Mouse (Mus musculus): ENCODE measurements at regions not wholly inside any gene's neighbourhood (a gene's known extent, or its start where the extent isn't known, plus 50 kb on each side); places are given as distances from the start of the nearest gene placed in this dataset.

DNA sequence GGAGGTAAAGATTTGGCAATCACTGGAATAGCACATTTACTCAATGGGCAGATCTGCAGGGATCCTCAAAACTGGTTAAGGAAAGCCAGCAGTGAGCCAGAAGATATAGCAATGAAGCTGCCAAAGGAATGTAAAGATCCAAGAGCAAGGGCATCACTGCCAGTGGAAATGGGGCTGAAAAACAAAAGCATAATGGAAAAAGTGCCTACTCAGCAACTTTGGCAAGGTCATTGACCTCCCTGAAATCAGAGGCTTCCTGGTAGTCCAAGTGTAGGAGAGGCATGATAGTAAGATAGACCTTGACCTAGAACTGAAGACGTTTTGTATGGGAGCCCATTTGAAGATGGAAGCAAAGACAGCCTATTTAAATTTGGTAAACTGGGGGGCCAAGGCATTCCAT lies 286.4 kb downstream of the Foxo1 start:
- Histone ChIP-seq H3K36me3 (ENCODE audit: control insufficient read depth, insufficient read depth, low read length) (no peaks in the 10 kb centered on the region), H3K9ac (ENCODE audit: low read depth, low read length) (no peak overlapping the region), H3K4me2 (replicated peaks; ENCODE audit: low read depth, low read length) (no peak overlapping the region), H3K4me3 (ENCODE audit: low read length) (no peak overlapping the region), H3K4me1 (ENCODE audit: control insufficient read depth, insufficient read depth, low read length) (no peaks in the 10 kb centered on the region), H3K27me3 (ENCODE audit: control insufficient read depth, insufficient read depth, low read length) (no peaks in the 10 kb centered on the region), H3K9me3 (ENCODE audit: control insufficient read depth, low read length) (no peaks in the 10 kb centered on the region), H3K27ac (ENCODE audit: low read depth, low read length) (no peak overlapping the region)
- WGBS, result 88% methylated on average over 1 of the region's 1 CpGs
- ATAC-seq (ENCODE audit: low FRiP score, low TSS enrichment), result no peak

DNA sequence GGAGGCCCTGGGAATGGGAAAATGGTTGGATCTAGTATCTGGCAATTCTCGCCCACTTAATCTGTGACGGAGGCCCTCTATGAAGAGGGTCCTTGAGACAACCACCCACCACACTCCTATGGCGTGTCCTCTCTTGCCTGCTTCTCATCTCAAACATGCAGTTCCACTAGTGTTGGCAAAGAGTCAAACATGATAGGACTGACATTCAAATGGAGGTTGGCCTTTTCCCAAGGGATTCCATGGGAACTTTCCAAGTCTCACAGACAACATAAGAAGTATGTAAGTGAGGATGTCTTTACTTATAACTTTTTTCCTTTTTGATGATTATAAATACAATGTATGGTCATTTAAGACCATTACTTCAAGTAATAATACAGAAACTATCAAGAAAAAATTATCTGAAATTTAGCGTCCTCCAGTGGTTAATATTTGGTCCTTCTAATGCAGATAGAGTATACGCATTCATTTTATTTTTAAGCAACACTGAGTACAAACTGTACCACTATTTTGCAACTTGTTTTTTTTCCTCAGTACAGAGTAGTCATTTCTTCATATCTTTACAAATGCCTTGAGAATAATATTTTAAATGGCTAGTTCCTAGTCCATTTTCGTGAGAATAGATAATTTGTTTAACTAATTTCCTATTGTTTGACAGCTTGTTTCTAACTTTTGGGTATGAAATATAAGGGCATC lies 280.2 kb downstream of the Foxo1 start:
- Histone ChIP-seq H3K9me3 (ENCODE audit: control insufficient read depth, low read length) (no peaks in the 10 kb centered on the region), H3K9ac (ENCODE audit: low read depth, low read length) (no peak overlapping the region), H3K4me1 (ENCODE audit: control insufficient read depth, insufficient read depth, low read length) (no peaks in the 10 kb centered on the region), H3K4me3 (ENCODE audit: low read length) (no peak overlapping the region), H3K4me2 (replicated peaks; ENCODE audit: low read depth, low read length) (no peak overlapping the region), H3K27ac (ENCODE audit: low read depth, low read length) (no peak overlapping the region), H3K36me3 (ENCODE audit: control insufficient read depth, insufficient read depth, low read length) (no peaks in the 10 kb centered on the region), H3K27me3 (ENCODE audit: control insufficient read depth, insufficient read depth, low read length) (no peaks in the 10 kb centered on the region)
- no peak for ATAC-seq (ENCODE audit: low FRiP score, low TSS enrichment)
- 91% methylated on average over 6 of the region's 6 CpGs for WGBS

DNA sequence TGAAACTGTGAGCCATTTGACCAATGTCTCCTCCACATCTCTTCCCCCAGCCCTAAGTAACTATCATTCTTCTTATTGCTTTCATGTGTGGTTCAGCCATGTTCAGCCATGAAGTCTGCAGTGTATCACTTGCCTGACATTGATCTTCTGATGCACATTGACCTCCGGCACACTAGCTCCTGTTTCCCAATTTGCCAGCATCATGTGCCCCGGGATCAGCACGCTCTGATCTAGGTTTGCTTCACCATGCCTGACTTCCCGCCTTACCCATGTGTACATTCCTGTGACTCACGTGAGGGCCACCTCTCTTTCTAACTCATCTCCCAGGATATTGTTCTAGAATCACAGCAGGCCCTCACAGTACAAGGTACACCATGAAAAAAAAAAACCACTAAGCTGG lies 277.9 kb downstream of the Foxo1 start:
- Histone ChIP-seq H3K4me3 (ENCODE audit: low read length) (no peak overlapping the region), H3K27ac (ENCODE audit: low read depth, low read length) (no peak overlapping the region), H3K9ac (ENCODE audit: low read depth, low read length) (no peak overlapping the region), H3K27me3 (ENCODE audit: control insufficient read depth, insufficient read depth, low read length) (no peaks in the 10 kb centered on the region), H3K9me3 (ENCODE audit: control insufficient read depth, low read length) (no peaks in the 10 kb centered on the region), H3K36me3 (ENCODE audit: control insufficient read depth, insufficient read depth, low read length) (no peaks in the 10 kb centered on the region), H3K4me1 (ENCODE audit: control insufficient read depth, insufficient read depth, low read length) (no peaks in the 10 kb centered on the region), H3K4me2 (replicated peaks; ENCODE audit: low read depth, low read length) (no peak overlapping the region)
- WGBS, result 90% methylated on average over 5 of the region's 5 CpGs
- no peak for ATAC-seq (ENCODE audit: low FRiP score, low TSS enrichment)

DNA sequence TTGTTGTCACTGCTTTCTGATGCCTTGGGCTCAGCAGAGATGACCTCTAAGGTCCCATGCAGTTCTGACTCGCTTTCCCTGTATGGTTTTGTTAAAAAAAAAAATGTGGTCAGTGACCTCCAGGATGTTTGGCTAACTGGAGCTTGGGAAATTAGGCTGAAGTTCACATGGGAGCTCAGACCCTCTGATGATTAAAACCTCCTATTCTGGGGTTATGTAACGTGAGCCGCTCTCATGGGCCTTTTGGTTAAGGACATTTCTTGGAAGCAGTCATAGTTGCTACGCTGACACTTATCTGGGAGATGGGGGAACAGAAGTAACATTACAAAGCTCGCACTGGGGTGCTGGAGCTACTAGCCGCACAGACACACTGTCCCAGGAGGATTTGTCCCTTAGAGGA lies 274.9 kb downstream of the Foxo1 start:
- no peaks in the 10 kb centered on the region for H3K27me3 ChIP-seq (ENCODE audit: control insufficient read depth, insufficient read depth, low read length)
- no peaks in the 10 kb centered on the region for H3K9me3 ChIP-seq (ENCODE audit: control insufficient read depth, low read length)
- H3K27ac ChIP-seq (ENCODE audit: low read depth, low read length), result no peak overlapping the region
- H3K4me2 ChIP-seq (replicated peaks; ENCODE audit: low read depth, low read length), result no peak overlapping the region
- ATAC-seq (ENCODE audit: low FRiP score, low TSS enrichment), result no peak
- no peak overlapping the region for H3K9ac ChIP-seq (ENCODE audit: low read depth, low read length)
- H3K36me3 ChIP-seq (ENCODE audit: control insufficient read depth, insufficient read depth, low read length), result no peaks in the 10 kb centered on the region
- H3K4me1 ChIP-seq (ENCODE audit: control insufficient read depth, insufficient read depth, low read length), result peaks cover 4% of the 10 kb centered on the region
- H3K4me3 ChIP-seq (ENCODE audit: low read length), result no peak overlapping the region
- 50% methylated on average over 6 of the region's 6 CpGs for WGBS

DNA sequence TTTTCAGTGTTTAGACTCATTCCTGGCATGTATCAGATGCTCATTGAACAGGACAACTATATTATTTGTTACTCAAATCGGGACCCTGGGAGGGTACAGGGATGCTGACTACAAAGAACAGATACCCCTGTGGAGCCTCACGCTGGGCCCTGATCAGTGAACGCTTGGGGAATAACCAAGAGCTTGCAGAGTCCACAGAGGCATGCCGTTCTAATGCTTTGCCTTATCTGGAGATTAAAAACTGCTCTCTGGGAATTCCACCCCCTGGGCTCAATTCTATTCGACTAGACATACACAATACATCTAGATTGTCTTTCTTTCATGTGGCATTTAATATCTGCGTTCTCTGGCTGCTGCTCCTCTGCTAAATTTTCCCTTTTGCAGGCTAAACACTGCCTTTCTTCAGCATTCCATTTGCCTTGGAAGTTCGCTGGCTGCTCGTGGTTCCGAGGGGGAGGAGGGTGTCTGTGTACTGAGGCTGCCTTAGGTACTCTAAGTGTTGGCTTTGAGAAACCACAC lies 272.8 kb downstream of the Foxo1 start:
- Histone ChIP-seq H3K9me3 (ENCODE audit: control insufficient read depth, low read length) (no peaks in the 10 kb centered on the region), H3K36me3 (ENCODE audit: control insufficient read depth, insufficient read depth, low read length) (no peaks in the 10 kb centered on the region), H3K4me3 (ENCODE audit: low read length) (no peak overlapping the region), H3K4me2 (replicated peaks; ENCODE audit: low read depth, low read length) (no peak overlapping the region), H3K27ac (ENCODE audit: low read depth, low read length) (no peak overlapping the region), H3K9ac (ENCODE audit: low read depth, low read length) (no peak overlapping the region), H3K27me3 (ENCODE audit: control insufficient read depth, insufficient read depth, low read length) (no peaks in the 10 kb centered on the region), H3K4me1 (ENCODE audit: control insufficient read depth, insufficient read depth, low read length) (peaks cover 4% of the 10 kb centered on the region)
- 57% methylated on average over 9 of the region's 9 CpGs for WGBS
- no peak for ATAC-seq (ENCODE audit: low FRiP score, low TSS enrichment)

DNA sequence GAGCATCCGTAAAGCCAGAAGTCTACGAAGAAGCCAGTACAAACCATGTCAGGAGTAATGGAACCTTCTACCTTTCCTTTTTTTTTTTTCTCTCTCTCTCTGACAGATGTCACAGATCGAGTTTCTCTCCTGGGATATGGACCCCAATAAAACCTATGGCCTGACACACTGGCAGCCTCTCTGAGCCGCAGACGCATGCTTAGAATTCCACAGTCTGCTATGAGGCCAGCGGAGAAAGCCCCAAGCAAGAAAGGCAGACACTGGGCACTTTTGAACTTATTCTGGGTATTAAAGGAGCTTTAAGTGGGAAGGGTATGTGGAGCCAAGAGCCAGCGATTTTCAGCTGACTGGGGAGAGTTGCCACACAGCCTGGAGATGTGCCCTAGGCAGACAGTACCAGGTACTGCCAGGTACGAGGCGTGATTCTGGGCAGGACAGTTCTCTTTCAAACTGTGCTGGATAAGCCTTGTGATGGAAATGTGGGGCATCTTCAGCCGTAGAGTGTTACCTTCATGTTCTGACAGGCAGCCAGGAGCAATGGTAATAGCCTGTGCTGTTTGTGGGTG lies 271.8 kb downstream of the Foxo1 start:
- H3K4me2 ChIP-seq (replicated peaks; ENCODE audit: low read depth, low read length), result no peak overlapping the region
- H3K27me3 ChIP-seq (ENCODE audit: control insufficient read depth, insufficient read depth, low read length), result no peaks in the 10 kb centered on the region
- ATAC-seq (ENCODE audit: low FRiP score, low TSS enrichment), result no peak
- 33% methylated on average over 10 of the region's 10 CpGs for WGBS
- H3K27ac ChIP-seq (ENCODE audit: low read depth, low read length), result no peak overlapping the region
- H3K9me3 ChIP-seq (ENCODE audit: control insufficient read depth, low read length), result no peaks in the 10 kb centered on the region
- H3K4me3 ChIP-seq (ENCODE audit: low read length), result no peak overlapping the region
- H3K36me3 ChIP-seq (ENCODE audit: control insufficient read depth, insufficient read depth, low read length), result no peaks in the 10 kb centered on the region
- H3K9ac ChIP-seq (ENCODE audit: low read depth, low read length), result no peak overlapping the region
- peaks cover 10% of the 10 kb centered on the region for H3K4me1 ChIP-seq (ENCODE audit: control insufficient read depth, insufficient read depth, low read length)

DNA sequence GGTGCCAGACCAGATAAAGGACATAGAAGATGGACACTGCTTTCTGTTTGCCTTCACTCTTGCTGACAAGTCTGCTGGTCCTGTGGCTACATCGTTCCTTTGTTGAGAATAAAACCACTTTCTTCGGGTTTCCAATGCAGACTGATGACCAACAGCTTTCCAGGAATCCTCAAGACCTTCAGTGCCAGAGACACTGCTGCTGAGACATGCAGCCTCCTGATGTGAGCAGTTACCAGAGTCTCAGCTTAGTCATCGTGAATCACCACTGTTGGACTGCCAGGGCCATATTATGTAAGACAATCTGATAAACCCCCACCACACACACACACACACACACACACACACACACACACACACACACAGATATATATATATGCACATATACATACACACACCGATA lies 270.2 kb downstream of the Foxo1 start:
- Histone ChIP-seq H3K4me2 (replicated peaks; ENCODE audit: low read depth, low read length) (no peak overlapping the region), H3K9me3 (ENCODE audit: control insufficient read depth, low read length) (no peaks in the 10 kb centered on the region), H3K4me1 (ENCODE audit: control insufficient read depth, insufficient read depth, low read length) (peaks cover 14% of the 10 kb centered on the region), H3K27ac (ENCODE audit: low read depth, low read length) (no peak overlapping the region), H3K27me3 (ENCODE audit: control insufficient read depth, insufficient read depth, low read length) (no peaks in the 10 kb centered on the region), H3K36me3 (ENCODE audit: control insufficient read depth, insufficient read depth, low read length) (no peaks in the 10 kb centered on the region), H3K9ac (ENCODE audit: low read depth, low read length) (no peak overlapping the region), H3K4me3 (ENCODE audit: low read length) (no peak overlapping the region)
- ATAC-seq (ENCODE audit: low FRiP score, low TSS enrichment), result no peak
- WGBS, result 93% methylated on average over 4 of the region's 4 CpGs

DNA sequence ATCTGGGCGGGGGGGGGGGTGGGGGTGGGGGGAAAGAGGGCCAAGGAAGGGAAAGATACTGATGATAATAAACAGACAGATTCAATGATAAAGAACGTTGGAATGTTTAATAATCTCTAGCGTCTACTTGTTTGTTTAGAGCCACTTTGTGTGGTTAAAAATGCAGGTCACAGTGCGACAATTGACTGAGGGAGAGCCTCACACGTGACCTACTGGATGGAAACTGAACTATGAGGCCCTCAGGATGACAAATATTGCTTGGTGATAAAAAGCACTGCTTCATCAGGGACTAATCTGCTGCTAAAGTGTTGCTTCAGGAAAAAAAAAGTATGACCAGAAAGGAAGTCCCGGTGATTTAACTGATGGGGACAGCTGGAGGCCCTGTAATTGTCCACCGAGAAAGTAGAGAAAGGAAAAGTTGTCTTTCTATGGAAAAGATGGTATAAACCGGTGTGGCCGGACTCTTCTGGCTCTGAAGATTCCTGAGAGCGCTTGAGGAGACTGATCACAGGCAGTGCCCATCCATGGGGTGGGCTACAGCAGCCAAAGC lies 269.3 kb downstream of the Foxo1 start:
- no peak overlapping the region for H3K9ac ChIP-seq (ENCODE audit: low read depth, low read length)
- 79% methylated on average over 10 of the region's 10 CpGs for WGBS
- no peak overlapping the region for H3K27ac ChIP-seq (ENCODE audit: low read depth, low read length)
- no peak overlapping the region for H3K4me2 ChIP-seq (replicated peaks; ENCODE audit: low read depth, low read length)
- H3K4me3 ChIP-seq (ENCODE audit: low read length), result no peak overlapping the region
- H3K4me1 ChIP-seq (ENCODE audit: control insufficient read depth, insufficient read depth, low read length), result peaks cover 14% of the 10 kb centered on the region
- no peaks in the 10 kb centered on the region for H3K9me3 ChIP-seq (ENCODE audit: control insufficient read depth, low read length)
- H3K36me3 ChIP-seq (ENCODE audit: control insufficient read depth, insufficient read depth, low read length), result no peaks in the 10 kb centered on the region
- H3K27me3 ChIP-seq (ENCODE audit: control insufficient read depth, insufficient read depth, low read length), result no peaks in the 10 kb centered on the region
- no peak for ATAC-seq (ENCODE audit: low FRiP score, low TSS enrichment)

DNA sequence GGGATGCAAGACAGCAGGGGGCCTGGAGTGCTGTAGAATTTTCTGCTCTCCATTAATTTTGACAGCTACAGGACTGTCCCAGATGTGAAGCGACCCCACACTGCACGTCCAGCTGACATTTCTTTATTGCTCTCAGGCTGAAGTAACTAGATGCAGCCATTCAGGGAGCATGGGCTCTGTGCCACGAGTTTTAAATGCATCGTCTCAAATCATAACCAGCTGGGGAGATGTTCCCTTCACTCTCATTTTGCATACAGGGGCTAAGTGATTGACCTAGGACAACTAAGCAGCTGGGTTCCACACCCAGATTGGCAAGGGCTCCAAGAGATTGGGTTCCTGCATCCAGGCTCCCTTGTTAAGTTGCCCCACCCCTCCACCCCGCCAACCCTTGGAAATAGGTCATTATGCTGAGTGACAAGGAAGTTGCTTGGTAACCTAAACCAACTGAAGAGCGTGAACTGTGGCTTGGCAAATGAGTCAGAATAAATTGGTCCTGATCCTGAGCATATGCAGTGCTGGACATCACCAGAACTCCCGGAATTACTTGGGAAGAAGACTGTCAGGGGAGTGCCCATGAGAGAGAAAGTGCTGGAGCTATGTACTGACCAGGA lies 267.4 kb downstream of the Foxo1 start:
- peak; percentile 55; the same call in 1 of the 2 replicates for ATAC-seq (ENCODE audit: low FRiP score, low TSS enrichment)
- H3K4me2 ChIP-seq (replicated peaks; ENCODE audit: low read depth, low read length), result no peak overlapping the region

More for the DNA sequence above, 267.4 kb downstream of the Foxo1 start:
- 27% methylated on average over 7 of the region's 7 CpGs for WGBS
- Histone ChIP-seq H3K27ac (ENCODE audit: low read depth, low read length) (no peak overlapping the region), H3K9me3 (ENCODE audit: control insufficient read depth, low read length) (no peaks in the 10 kb centered on the region), H3K4me3 (ENCODE audit: low read length) (no peak overlapping the region), H3K36me3 (ENCODE audit: control insufficient read depth, insufficient read depth, low read length) (no peaks in the 10 kb centered on the region), H3K27me3 (ENCODE audit: control insufficient read depth, insufficient read depth, low read length) (no peaks in the 10 kb centered on the region), H3K9ac (ENCODE audit: low read depth, low read length) (no peak overlapping the region), H3K4me1 (ENCODE audit: control insufficient read depth, insufficient read depth, low read length) (peaks cover 14% of the 10 kb centered on the region)
